Mouse (Mus musculus) cerebellum, adult 2 months (tissue): ENCODE data around the gene Aff1. TPM values are rescaled to one million over a fixed set of nuclear protein-coding genes. Genes with fewer than 3 reads are reported as not detected.
A peak's percentile ranks its signal among the peaks of the same experiment; 100 is the strongest.

Experiments used
- DNase-seq, 2 experiments: peaks; one replicate each; pipeline ENCODE4 v3.0.0; 2021
- H3K27ac ChIP-seq: fragments of 200-500 bp; 2 replicates; pipeline ENCODE4 v1.5.1; 2012; ENCODE audit warnings: low read length, control low read depth, inconsistent platforms; ENCODE audit not compliant: insufficient read depth
- H3K27me3 ChIP-seq: fragments of 200-500 bp; 2 replicates; pipeline ENCODE4 v1.6.1; 2012; ENCODE audit warnings: inconsistent platforms, mild to moderate bottlenecking, low read length, moderate library complexity; ENCODE audit not compliant: control insufficient read depth, insufficient read depth
- H3K4me1 ChIP-seq: fragments of 200-500 bp; 2 replicates; pipeline ENCODE4 v1.6.1; 2011; ENCODE audit warnings: low read length; ENCODE audit not compliant: control insufficient read depth, insufficient read depth
- H3K4me3 ChIP-seq: fragments of 200-500 bp; replicated peaks from 2 replicates; pipeline ENCODE3; 2011; ENCODE audit warnings: mild to moderate bottlenecking, low read depth, low read length, control low read depth; ENCODE audit not compliant: insufficient read depth
- CTCF ChIP-seq: fragments of 200-500 bp; IDR thresholded peaks from 2 replicates; pipeline ENCODE4 v1.5.1; 2011; ENCODE audit warnings: low read depth, mild to moderate bottlenecking, control low read depth, low read length, moderate library complexity, borderline replicate concordance; ENCODE audit not compliant: insufficient read depth
- POLR2A ChIP-seq: fragments of 200-500 bp; IDR thresholded peaks from 2 replicates; pipeline ENCODE4 v1.6.1; 2011; ENCODE audit warnings: low read length, control low read depth, borderline replicate concordance; ENCODE audit not compliant: insufficient read depth
- WGBS: fragments of 180-500 bp; shearing (Covaris S2); methylation state at CpG from one replicate; pipeline ENCODE4 v1.1.7; 2018; 5-methylcytosine and 5-hydroxymethylcytosine counted together
- polyA plus RNA-seq: library from polyadenylated mRNA; depleted of rRNA; stranded (reverse); fragments of >200 nt; gene quantifications from 2 replicates; pipeline ENCODE4 v1.2.3, GENCODE M21; 2012

The Aff1 gene
- polyA plus RNA-seq, 1 experiment, result 9.3 TPM

DNA sequence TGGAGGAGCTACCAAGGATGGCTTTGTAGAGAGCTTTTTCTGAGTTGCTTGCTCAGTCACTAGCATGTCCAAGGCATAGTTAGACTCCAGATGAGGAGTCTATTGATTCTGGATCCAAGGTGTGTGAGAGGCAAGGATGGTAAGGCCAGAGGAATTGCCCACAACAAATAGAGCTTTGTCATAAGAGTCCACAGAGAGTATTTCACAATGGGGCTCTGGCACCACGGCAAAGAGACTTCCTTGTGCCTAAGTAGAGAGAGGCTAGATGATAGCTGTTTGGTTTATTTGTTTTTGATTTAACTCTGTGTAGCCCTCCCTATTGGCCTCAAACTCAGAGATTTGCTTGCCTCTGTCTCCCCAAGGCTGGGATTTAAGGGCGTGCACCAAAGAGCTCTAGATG, 54.9 kb downstream of the Aff1 start:
- WGBS, result 87% methylated on average over 2 of the region's 2 CpGs
- no peak overlapping the region for H3K27ac ChIP-seq
- H3K4me1 ChIP-seq, result no peaks in the 10 kb centered on the region
- H3K27me3 ChIP-seq, result no peaks in the 10 kb centered on the region
- no peak for DNase-seq
- no peak overlapping the region for H3K4me3 ChIP-seq
- no peak for TF ChIP-seq CTCF

DNA sequence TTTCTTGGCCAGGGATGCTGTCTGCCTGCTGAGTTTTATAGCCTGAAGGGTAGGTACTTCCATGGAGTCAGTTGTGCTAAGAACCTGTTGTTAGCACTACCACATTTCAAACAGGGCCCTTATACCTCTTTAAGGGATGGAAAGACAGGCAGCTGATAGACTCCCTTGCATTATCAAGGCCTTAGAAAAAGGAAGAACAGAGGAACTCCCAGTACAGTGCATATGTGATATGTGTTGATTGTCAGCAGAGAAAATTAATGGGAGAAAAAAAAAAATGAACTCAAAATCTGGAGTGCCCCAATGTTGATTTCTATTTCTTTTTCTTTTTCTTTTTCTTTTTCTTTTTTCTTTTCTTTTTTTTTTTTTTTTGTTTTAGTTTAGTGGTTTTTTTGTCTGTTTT, 56.2 kb downstream of the Aff1 start:
- no peak overlapping the region for H3K27ac ChIP-seq
- H3K4me1 ChIP-seq, result no peaks in the 10 kb centered on the region
- no peak for DNase-seq
- no peak overlapping the region for H3K4me3 ChIP-seq
- TF ChIP-seq POLR2A (no peak), CTCF (no peak)
- H3K27me3 ChIP-seq, result no peaks in the 10 kb centered on the region

GRCm38 (mm10) chr5:103749465-103750285, 57.5 kb downstream of the Aff1 start:
- DNase-seq, result no peak
- no peak for TF ChIP-seq POLR2A
- TF ChIP-seq CTCF, result no peak
- 62% methylated on average over 7 of the region's 7 CpGs for WGBS
- H3K4me3 ChIP-seq, result no peak overlapping the region
- no peaks in the 10 kb centered on the region for H3K4me1 ChIP-seq
- no peaks in the 10 kb centered on the region for H3K27me3 ChIP-seq
- H3K27ac ChIP-seq, result no peak overlapping the region

DNA sequence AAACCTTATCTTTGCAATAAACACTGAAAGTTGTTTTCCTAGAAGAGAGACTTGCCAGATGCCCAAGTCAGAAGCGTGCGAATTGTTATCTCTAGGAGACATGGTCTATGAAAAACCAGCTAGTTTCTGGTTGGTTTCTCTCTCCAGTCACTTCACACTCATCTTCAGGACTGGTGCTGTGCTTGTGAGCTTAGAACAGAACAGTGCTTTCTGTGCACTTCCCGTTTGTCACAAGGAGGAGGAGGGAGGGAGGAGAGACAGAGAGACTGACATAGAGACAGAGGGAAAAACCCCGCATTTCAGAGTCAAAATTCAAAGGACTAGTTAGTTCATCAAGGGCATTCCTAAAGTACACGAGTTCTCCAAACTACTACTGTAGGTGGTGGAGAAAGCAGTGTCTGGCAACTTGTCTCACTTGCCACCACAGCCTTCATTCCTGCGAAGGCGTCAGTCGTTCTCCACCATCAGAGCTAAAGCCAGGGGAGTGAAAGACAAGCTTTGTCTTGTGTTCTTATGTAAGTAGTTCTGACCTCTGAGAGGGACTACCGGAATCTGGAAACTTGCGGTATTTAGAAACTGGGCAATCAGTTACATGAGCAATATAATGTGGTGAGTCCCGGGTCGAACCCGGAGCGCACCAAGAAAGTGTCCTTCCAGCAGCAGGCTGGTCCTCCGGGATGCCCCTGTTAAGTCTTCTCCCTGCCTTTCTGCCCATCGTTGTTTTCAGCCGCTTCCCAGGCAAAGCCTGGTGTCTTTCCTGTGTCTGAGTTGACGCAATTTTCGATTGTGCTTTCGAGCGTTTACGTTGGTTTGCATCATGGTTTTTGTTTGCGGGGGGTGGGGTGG, 60.7 kb downstream of the Aff1 start:
- H3K4me1 ChIP-seq, result no peaks in the 10 kb centered on the region; the same call in none of the 2 replicates
- H3K27ac ChIP-seq, result peak overlapping the region; percentile 26; the same call in 1 of the 2 replicates
- WGBS, result 7% methylated on average over 23 of the region's 23 CpGs
- peak; percentile 45 to 55 for DNase-seq
- H3K4me3 ChIP-seq, result peak overlapping the region; percentile 98
- H3K27me3 ChIP-seq, result no peaks in the 10 kb centered on the region
- no peak for TF ChIP-seq POLR2A
- TF ChIP-seq CTCF, result no peak

DNA sequence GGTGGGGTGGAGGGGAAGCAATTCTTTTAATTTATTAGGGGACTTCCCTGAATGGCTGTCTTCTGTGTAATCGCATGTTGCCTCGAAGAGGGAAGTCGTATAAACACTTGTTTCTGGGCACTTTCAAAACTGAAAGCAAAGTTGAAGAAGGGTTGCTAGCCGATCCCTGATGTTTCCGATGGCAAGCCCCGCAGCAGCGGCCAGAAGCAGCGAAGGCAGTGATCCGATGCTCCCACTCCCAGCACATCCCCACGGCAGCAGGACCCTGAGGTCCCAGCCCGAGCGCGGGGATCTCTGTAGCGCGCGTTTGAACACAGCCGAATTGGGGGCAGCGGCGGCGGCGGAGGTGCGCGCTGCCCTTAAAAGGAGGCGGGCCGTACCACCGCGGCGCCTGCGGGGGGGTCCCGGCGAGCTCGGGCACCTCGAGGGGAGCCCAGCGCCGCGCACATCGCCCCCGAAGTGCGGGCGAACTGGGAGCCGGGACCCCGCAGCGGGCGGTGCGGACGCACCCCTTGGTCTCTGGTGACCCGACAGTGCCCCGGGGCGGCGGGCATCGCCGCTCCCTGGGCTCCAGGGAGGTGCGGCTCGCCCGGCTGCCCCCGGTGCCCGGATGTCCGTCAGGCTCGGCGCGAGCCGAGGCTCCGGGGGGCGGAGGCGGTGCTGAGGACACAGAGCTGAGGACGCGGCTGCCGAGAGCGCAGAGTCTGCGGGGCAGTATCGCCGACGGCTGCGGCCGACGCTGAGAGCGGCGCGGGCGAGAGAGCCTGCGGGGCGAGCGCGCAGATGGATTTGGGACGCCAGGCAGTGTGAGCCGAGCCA, 61.5 kb downstream of the Aff1 start:
- peak; percentile 84 to 87 for DNase-seq
- Histone ChIP-seq H3K27ac (peak overlapping the region; percentile 95), H3K4me3 (peak overlapping the region; percentile 98), H3K27me3 (no peaks in the 10 kb centered on the region), H3K4me1 (peaks cover 3% of the 10 kb centered on the region)
- under 1% methylated on average over 81 of the region's 86 CpGs for WGBS
- TF ChIP-seq POLR2A (peak; percentile 48; the same call in 1 of the 2 replicates), CTCF (no peak)

DNA sequence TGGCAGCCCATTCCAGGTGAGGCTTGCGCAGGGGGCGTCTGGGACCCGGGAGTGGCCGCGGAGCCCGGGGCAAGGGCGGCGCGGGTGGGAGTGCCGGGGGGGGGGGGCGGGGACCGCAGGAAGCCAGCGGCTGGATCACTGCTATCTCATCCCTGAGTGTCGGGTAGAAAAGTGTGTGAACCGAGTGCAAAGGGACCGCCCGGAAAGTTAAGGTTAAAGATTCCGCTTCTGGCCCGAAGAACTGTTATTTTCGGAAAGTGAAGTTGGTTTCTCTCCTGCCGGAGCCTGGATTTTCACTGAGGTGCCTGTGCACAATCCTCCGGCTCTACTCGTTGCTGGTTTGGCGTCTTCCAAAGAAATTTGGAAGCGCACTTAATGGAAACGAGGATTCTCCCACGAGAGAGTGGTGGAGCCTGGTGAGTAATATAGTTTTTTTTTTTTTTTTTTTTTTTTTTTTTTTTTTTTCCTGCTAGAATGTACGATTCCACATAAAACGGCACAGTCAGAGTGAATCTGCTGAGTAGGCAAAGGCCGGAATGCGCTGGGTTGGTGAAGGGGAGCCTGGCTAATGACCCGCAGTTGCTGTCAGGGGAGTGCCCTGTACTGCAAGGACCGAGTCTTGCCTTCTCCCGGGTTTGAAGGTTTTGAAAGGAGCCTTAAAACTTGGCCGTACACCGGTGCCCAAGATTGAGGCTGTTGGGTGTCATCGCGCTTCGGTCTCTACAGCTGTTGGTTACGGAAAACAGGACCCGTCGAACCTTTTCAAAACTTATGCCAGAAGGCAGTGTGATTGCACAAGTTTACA, 62.4 kb downstream of the Aff1 start:
- no peaks in the 10 kb centered on the region for H3K27me3 ChIP-seq
- H3K4me1 ChIP-seq, result peaks cover 3% of the 10 kb centered on the region
- H3K27ac ChIP-seq, result peak overlapping the region; percentile 48; the same call in 1 of the 2 replicates
- TF ChIP-seq CTCF, result no peak
- no peak for TF ChIP-seq POLR2A
- WGBS, result 7% methylated on average over 40 of the region's 42 CpGs
- peak; percentile 27 to 44 for DNase-seq
- peak overlapping the region; percentile 98 for H3K4me3 ChIP-seq

DNA sequence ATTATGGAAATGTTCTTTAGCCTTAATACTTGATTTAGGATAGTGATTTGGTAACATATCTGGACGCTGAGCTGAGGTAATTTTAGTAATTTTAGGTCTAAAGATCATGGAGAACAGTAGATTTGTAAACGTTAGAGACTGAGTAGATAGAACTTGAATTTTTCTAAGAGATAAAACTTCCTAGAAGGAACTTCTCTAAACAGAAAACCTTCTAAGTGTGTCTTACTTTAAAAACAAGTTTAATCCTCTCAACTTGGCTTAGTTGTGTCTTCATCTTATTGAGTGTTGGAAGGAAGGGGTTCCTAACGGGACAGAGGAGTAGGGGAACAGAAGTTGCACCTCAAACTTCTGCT, 62.9 kb downstream of the Aff1 start:
- TF ChIP-seq CTCF (no peak), POLR2A (no peak)
- H3K27me3 ChIP-seq, result no peaks in the 10 kb centered on the region
- peak overlapping the region; percentile 98 for H3K4me3 ChIP-seq
- 79% methylated on average over 3 of the region's 3 CpGs for WGBS
- H3K4me1 ChIP-seq, result peaks cover 4% of the 10 kb centered on the region
- H3K27ac ChIP-seq, result no peak overlapping the region
- DNase-seq, result no peak
